Mouse (Mus musculus): Measurements from ENCODE around the gene Ces3a. TPM values are rescaled to one million over a fixed set of nuclear protein-coding genes. Genes with fewer than 3 reads are reported as not detected.

Ces3a gene
- not detected in 2 replicates for total RNA-seq (2014; rRNA removed)
- polyA plus RNA-seq (2015; fragmentation: Nextera tagmentation; extraction: Ambion mirVana): not detected in 2 replicates

DNA sequence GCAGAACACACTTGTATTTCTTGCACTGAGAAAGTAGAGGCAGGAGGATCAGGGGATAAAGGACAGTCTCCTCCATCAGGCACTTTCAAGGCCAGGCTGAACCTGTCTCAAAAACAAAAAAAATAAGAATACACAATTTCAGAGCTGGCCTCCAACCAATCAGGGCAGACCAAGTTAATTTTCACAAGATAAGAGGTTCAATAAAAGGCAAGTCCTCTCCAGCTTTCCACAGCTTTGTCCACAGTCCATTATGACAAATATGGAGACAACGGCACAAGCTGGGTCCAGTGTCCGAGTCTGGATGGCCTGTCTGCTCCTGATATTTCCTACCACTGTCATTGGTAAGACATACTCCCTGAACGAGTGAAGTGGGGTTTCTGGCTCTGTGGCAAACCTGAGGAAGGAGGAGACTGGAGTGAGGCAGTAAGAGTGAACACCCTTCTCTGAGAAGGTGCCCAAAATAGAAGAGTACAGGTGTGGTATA is at the start of gene Ces3a:
Ces3a (plus strand) TSS at position 231 of the 484 bp plus-strand sequence.
- H3K27me3 ChIP-seq (ENCODE audit: insufficient read depth, low read length): no peaks in the 10 kb centered on the region
- H3K9me3 ChIP-seq (ENCODE audit: low read length): no peaks in the 10 kb centered on the region
- TF ChIP-seq CTCF (IDR thresholded peaks at IDR 0.05; ENCODE audit: low read depth): no peak
- ATAC-seq (no peak), DNase-seq (ENCODE audit: low spot score) (no peak)
- no peak within 1 kb of the TSS for H3K4me2 ChIP-seq (ENCODE audit: low read depth, low read length)
- H3K4me3 ChIP-seq (ENCODE audit: low read length): no peak within 1 kb of the TSS
- H3K4me1 ChIP-seq (ENCODE audit: insufficient read depth, low read length): no peaks in the 10 kb centered on the region
- 77% methylated on average over 3 of the region's 3 CpGs for WGBS
- H3K27ac ChIP-seq: no peak within 1 kb of the TSS
- H3K36me3 ChIP-seq (ENCODE audit: insufficient read depth, low read length): no peaks in the 10 kb centered on the region
- no peak within 1 kb of the TSS for H3K9ac ChIP-seq (replicated peaks; ENCODE audit: low read length)

DNA sequence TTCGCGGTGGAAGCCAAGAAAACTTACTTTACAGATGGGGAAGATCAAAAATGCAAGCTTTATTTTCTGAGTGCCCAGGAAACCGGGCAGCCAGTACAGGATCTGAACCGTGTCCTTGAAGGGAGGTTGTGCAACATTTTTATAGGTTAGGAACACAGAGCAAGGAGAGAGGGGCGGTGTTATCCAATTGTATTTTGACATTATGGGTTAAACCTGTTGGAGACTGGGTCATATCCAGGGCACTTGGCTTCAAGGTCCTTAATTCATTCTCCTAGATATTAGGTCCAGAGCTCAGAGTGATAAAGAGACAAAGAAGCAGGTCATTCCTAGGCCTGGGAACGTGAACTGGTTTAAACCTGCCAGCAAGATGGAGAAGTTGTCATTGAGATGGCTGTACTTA is 49.2 kb upstream of the Ces3a start:
- Histone ChIP-seq H3K27me3 (ENCODE audit: insufficient read depth, low read length) (no peaks in the 10 kb centered on the region), H3K36me3 (ENCODE audit: insufficient read depth, low read length) (no peaks in the 10 kb centered on the region), H3K4me1 (ENCODE audit: insufficient read depth, low read length) (no peaks in the 10 kb centered on the region), H3K4me2 (ENCODE audit: low read depth, low read length) (no peak overlapping the region), H3K4me3 (ENCODE audit: low read length) (no peak overlapping the region), H3K27ac (no peak overlapping the region), H3K9me3 (ENCODE audit: low read length) (no peaks in the 10 kb centered on the region), H3K9ac (replicated peaks; ENCODE audit: low read length) (no peak overlapping the region)
- 83% methylated on average over 6 of the region's 6 CpGs for WGBS
- DNase-seq (ENCODE audit: low spot score) (no peak), ATAC-seq (no peak)
- no peak for TF ChIP-seq CTCF (IDR thresholded peaks at IDR 0.05; ENCODE audit: low read depth)

DNA sequence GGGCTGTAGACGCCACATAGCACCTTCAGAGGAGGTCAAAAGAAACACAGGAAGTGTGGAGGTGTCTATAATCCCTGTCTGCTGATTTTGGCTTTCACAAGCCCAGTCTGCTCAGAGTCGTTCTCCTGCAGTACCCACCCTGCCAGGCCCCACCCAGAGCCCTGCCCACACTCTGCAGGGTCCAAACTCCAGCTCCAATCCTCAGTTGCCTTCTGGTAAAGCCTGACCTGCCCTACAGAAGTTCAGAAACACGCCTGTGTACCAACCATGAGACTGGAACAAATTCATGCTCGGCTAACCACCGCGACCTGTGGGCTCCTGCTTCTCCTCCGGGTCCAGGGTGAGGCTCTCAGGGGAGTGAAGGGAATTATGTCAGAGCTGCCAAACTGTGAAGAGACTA is 47.8 kb upstream of the Ces3a start, which contains the start of gene Ces2h:
Ces2h (plus strand) TSS at position 268 of the 400 bp plus-strand sequence.
- H3K36me3 ChIP-seq (ENCODE audit: insufficient read depth, low read length): no peaks in the 10 kb centered on the region
- H3K9me3 ChIP-seq (ENCODE audit: low read length): no peaks in the 10 kb centered on the region
- H3K4me2 ChIP-seq (ENCODE audit: low read depth, low read length): no peak within 1 kb of the TSS
- no peak within 1 kb of the TSS for H3K9ac ChIP-seq (replicated peaks; ENCODE audit: low read length)
- no peak within 1 kb of the TSS for H3K4me3 ChIP-seq (ENCODE audit: low read length)
- 82% methylated on average over 7 of the region's 7 CpGs for WGBS
- H3K27me3 ChIP-seq (ENCODE audit: insufficient read depth, low read length): no peaks in the 10 kb centered on the region
- H3K4me1 ChIP-seq (ENCODE audit: insufficient read depth, low read length): no peaks in the 10 kb centered on the region
- no peak for TF ChIP-seq CTCF (IDR thresholded peaks at IDR 0.05; ENCODE audit: low read depth)
- H3K27ac ChIP-seq: no peak within 1 kb of the TSS
- ATAC-seq (no peak), DNase-seq (ENCODE audit: low spot score) (no peak)

DNA sequence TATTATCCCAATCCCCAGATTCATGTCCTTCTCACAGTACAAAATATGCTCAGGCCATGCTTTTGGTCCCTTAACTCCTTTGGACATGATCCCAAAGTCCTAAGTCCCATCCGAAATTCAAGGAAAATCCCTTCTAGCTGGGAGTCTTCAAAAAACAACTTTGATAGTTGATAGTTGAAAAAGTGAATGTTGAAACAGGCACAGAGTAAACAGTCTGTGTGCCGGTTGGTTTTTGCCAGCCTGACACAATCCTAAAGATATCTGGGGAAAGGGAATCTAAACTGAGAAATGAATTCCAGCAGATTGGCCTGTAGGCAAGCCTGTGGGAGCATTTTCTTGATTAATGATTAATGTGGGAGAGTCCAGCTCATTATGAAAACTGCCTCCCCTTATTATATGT is 38.4 kb upstream of the Ces3a start:
- H3K27ac ChIP-seq: no peak overlapping the region
- H3K9me3 ChIP-seq (ENCODE audit: low read length): no peaks in the 10 kb centered on the region
- no peaks in the 10 kb centered on the region for H3K4me1 ChIP-seq (ENCODE audit: insufficient read depth, low read length)
- H3K4me3 ChIP-seq (ENCODE audit: low read length): no peak overlapping the region
- 90% methylated on average over 2 of the region's 2 CpGs for WGBS
- DNase-seq (ENCODE audit: low spot score): no peak
- H3K36me3 ChIP-seq (ENCODE audit: insufficient read depth, low read length): no peaks in the 10 kb centered on the region
- no peak for TF ChIP-seq CTCF (IDR thresholded peaks at IDR 0.05; ENCODE audit: low read depth)
- H3K27me3 ChIP-seq (ENCODE audit: insufficient read depth, low read length): no peaks in the 10 kb centered on the region
- no peak for ATAC-seq
- no peak overlapping the region for H3K9ac ChIP-seq (replicated peaks; ENCODE audit: low read length)
- no peak overlapping the region for H3K4me2 ChIP-seq (ENCODE audit: low read depth, low read length)

DNA sequence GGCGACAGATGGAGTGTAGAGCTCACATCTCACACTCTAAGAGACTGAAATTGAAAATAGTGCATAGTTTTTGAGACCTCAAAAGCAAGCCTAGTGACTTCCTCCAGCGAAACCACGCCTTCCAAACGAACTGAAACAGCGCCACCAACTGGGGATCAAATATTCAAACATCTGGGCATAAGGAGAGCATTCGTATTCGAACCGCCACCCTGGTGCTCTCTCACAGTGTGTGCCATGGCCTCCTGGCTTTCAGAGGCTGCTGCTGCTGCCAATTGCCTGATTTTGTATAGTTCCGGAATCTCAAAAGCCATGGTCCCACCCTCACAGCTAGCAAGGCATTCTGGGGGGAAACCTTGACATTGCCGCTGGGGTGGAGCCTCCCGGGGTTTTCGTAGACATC is 37.3 kb upstream of the Ces3a start:
- H3K36me3 ChIP-seq (ENCODE audit: insufficient read depth, low read length): no peaks in the 10 kb centered on the region
- WGBS: 79% methylated on average over 12 of the region's 12 CpGs
- no peaks in the 10 kb centered on the region for H3K27me3 ChIP-seq (ENCODE audit: insufficient read depth, low read length)
- no peak for ATAC-seq
- no peak overlapping the region for H3K4me3 ChIP-seq (ENCODE audit: low read length)
- no peak overlapping the region for H3K4me2 ChIP-seq (ENCODE audit: low read depth, low read length)
- TF ChIP-seq CTCF (IDR thresholded peaks at IDR 0.05; ENCODE audit: low read depth): no peak
- DNase-seq (ENCODE audit: low spot score): no peak
- H3K4me1 ChIP-seq (ENCODE audit: insufficient read depth, low read length): no peaks in the 10 kb centered on the region
- no peak overlapping the region for H3K9ac ChIP-seq (replicated peaks; ENCODE audit: low read length)
- H3K27ac ChIP-seq: no peak overlapping the region
- no peaks in the 10 kb centered on the region for H3K9me3 ChIP-seq (ENCODE audit: low read length)

DNA sequence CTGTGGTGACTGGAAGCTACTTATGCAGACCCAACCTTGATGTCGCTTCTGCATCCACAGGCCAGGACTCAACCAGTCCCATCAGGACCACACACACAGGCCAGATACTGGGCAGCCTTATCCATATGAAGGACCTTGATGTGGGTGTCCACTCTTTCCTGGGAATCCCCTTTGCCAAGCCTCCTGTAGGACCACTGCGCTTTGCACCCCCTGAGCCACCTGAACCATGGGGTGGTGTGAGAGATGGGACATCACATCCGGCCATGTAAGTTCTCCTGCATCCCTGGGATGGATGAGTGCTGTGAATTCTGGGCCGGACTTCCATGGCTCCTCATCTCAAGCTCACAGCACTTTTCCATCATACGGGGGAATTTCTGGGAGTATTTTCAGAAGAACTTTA is 34.0 kb upstream of the Ces3a start:
- no peaks in the 10 kb centered on the region for H3K36me3 ChIP-seq (ENCODE audit: insufficient read depth, low read length)
- no peaks in the 10 kb centered on the region for H3K9me3 ChIP-seq (ENCODE audit: low read length)
- WGBS: 86% methylated on average over 5 of the region's 5 CpGs
- ATAC-seq (no peak), DNase-seq (ENCODE audit: low spot score) (no peak)
- H3K4me3 ChIP-seq (ENCODE audit: low read length): no peak overlapping the region
- TF ChIP-seq CTCF (IDR thresholded peaks at IDR 0.05; ENCODE audit: low read depth): no peak
- H3K4me2 ChIP-seq (ENCODE audit: low read depth, low read length): no peak overlapping the region
- no peak overlapping the region for H3K27ac ChIP-seq
- no peak overlapping the region for H3K9ac ChIP-seq (replicated peaks; ENCODE audit: low read length)
- no peaks in the 10 kb centered on the region for H3K4me1 ChIP-seq (ENCODE audit: insufficient read depth, low read length)
- H3K27me3 ChIP-seq (ENCODE audit: insufficient read depth, low read length): no peaks in the 10 kb centered on the region

DNA sequence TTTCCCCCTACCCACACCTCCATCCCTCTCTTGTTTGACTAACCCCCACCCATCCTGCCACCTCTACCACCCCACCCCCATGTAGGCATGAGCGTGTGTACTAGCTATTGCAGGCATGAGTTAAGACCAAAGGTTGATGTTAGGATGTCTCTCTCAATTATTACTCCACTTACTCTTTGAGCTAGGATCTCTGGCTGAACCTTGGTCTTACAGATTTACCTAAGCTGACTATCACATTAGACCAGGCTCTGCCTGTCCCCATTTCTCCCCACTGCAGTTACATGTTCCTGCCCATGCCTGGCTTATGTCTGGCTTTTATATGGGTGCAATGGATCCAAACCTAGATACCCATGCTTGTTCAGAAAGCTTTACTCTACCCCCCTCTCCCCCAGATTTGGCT is 26.4 kb upstream of the Ces3a start:
- Histone ChIP-seq H3K4me1 (ENCODE audit: insufficient read depth, low read length) (no peaks in the 10 kb centered on the region), H3K27me3 (ENCODE audit: insufficient read depth, low read length) (no peaks in the 10 kb centered on the region), H3K27ac (no peak overlapping the region), H3K9ac (replicated peaks; ENCODE audit: low read length) (no peak overlapping the region), H3K9me3 (ENCODE audit: low read length) (no peaks in the 10 kb centered on the region), H3K4me3 (ENCODE audit: low read length) (no peak overlapping the region), H3K36me3 (ENCODE audit: insufficient read depth, low read length) (no peaks in the 10 kb centered on the region), H3K4me2 (ENCODE audit: low read depth, low read length) (no peak overlapping the region)
- no peak for TF ChIP-seq CTCF (IDR thresholded peaks at IDR 0.05; ENCODE audit: low read depth)
- WGBS: 100% methylated on average over 1 of the region's 1 CpGs
- ATAC-seq: no peak
- no peak for DNase-seq (ENCODE audit: low spot score)
